Mouse (Mus musculus): Measurements from ENCODE around the gene Dnmbp. TPM values are rescaled to one million over a fixed set of nuclear protein-coding genes. Genes with fewer than 3 reads are reported as not detected.
A peak's percentile ranks its signal among the peaks of the same experiment; 100 is the strongest.

The Dnmbp gene
- polyA plus RNA-seq, 1 experiment: 11.4 TPM

DNA sequence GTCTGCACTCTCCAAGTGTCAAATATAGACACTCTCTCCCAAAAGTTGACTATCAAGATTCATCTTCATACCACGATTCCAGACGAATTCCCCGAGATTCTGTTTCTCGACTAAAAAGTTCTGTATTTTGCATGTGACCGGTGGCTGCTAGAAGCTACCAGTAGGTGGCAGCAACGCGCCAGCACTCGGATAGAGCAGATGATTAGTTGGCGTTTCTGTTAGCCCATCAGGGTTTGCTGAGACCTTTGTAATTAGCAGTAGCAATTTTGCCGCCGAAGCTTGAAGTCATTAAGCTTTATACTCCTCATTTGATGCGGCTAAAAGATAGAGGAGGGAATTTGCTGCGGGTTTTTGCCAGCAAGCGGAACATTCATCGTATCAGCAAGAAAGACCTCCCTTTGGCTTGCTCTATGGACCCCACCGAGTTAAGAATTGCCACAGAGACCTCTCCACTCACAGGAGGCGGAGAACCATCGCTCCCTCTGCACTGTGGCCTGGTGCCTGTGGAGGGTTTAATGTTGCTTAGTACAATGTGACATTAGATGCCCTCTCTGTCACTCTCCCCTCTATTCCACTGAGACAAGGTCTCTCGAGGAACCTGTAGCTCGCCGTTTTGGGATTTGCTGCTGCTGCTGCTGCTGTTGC, 107.4 kb downstream of the Dnmbp start:
- TF ChIP-seq CTCF (IDR thresholded peaks at IDR 0.05; ENCODE audit: extremely low read depth, insufficient read depth, low read length) (peak; percentile 89), POLR2A (IDR thresholded peaks at IDR 0.05; ENCODE audit: extremely low read depth, insufficient read depth, low read length) (no peak)
- Histone ChIP-seq H3K4me1 (ENCODE audit: control insufficient read depth, insufficient read depth, low read length) (no peaks in the 10 kb centered on the region), H3K27ac (ENCODE audit: insufficient read depth, low read length) (no peak overlapping the region), H3K4me3 (ENCODE audit: insufficient read depth, low read length) (no peak overlapping the region)

DNA sequence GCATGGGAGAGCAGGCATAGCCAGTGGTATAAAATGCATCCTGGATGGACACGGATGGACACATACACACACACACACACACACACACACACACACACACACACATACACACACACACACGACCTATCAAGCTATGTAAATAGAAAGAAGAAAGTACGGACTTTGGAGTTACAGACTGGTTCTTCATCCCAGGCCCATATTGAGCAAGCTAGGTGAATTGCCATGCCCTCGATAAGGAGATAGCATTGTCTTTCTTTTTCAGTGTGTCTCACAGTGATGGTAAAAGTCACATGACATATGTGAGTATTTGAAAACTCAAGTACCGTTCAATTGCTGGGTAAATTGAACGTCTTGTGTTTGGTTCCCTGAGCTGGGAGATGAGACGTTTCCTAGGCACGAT, 113.1 kb downstream of the Dnmbp start:
- no peaks in the 10 kb centered on the region for H3K4me1 ChIP-seq (ENCODE audit: control insufficient read depth, insufficient read depth, low read length)
- TF ChIP-seq CTCF (IDR thresholded peaks at IDR 0.05; ENCODE audit: extremely low read depth, insufficient read depth, low read length): no peak
- no peak for TF ChIP-seq POLR2A (IDR thresholded peaks at IDR 0.05; ENCODE audit: extremely low read depth, insufficient read depth, low read length)
- H3K27ac ChIP-seq (ENCODE audit: insufficient read depth, low read length): no peak overlapping the region
- H3K4me3 ChIP-seq (ENCODE audit: insufficient read depth, low read length): no peak overlapping the region

DNA sequence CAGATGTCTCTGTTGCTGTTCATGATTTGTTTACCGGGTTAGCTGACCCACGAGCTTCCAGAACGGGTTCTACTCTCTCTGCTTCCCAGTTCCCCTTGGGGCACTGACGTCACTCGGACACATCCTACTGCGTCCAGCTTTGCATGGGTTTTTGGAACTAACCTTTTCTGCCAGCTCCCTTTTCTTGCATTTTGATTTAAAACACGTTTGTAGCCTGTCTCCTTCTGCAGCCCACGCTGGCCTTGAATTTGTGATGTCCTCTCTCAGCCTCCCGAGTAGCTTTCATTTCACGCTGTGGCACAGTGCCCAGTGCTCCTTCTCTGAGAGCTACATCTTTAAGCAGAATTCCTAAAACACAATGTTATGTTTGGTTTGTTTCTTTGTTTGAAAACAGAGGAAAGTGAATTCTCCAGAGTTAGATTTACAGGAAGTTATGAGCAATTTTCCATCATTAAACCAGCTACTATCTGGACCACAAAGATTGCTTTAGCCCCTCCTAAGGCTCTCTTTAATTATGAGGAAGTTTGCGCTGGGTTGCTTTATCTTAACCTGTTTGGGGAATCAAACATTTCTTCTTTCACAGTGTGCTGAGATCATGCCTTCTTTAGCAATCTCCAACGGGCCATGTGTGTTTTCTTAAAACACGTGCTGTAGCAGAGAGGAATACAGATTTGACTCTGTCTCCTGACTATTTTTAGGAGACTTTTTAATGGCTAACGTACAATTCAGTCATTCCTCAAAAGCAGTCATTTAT, 124.2 kb downstream of the Dnmbp start:
- H3K4me3 ChIP-seq (ENCODE audit: insufficient read depth, low read length): peak overlapping the region; percentile 24
- TF ChIP-seq POLR2A (IDR thresholded peaks at IDR 0.05; ENCODE audit: extremely low read depth, insufficient read depth, low read length): no peak
- TF ChIP-seq CTCF (IDR thresholded peaks at IDR 0.05; ENCODE audit: extremely low read depth, insufficient read depth, low read length): no peak
- no peaks in the 10 kb centered on the region for H3K4me1 ChIP-seq (ENCODE audit: control insufficient read depth, insufficient read depth, low read length)
- no peak overlapping the region for H3K27ac ChIP-seq (ENCODE audit: insufficient read depth, low read length)

DNA sequence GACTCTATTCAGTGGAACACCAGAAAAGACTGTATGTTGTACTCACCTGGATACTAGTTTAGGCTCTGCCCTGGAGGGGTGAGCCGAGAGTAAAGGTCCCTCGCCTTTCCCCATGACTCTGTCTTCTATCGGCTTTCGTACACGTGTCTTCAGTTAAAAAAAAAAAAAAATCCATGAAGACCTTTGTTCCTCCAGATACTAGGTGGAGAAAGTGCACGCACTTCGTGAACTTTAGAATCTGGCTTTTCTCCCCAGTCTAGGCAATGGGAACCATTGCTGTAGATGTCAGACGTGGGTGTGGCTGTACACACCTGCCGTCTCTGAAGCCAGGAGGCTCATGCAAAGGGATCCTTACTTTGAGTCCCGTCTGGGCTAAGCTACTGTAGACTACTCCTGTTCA, 126.7 kb downstream of the Dnmbp start:
- no peak overlapping the region for H3K4me3 ChIP-seq (ENCODE audit: insufficient read depth, low read length)
- no peaks in the 10 kb centered on the region for H3K4me1 ChIP-seq (ENCODE audit: control insufficient read depth, insufficient read depth, low read length)
- no peak overlapping the region for H3K27ac ChIP-seq (ENCODE audit: insufficient read depth, low read length)
- TF ChIP-seq POLR2A (IDR thresholded peaks at IDR 0.05; ENCODE audit: extremely low read depth, insufficient read depth, low read length): no peak

DNA sequence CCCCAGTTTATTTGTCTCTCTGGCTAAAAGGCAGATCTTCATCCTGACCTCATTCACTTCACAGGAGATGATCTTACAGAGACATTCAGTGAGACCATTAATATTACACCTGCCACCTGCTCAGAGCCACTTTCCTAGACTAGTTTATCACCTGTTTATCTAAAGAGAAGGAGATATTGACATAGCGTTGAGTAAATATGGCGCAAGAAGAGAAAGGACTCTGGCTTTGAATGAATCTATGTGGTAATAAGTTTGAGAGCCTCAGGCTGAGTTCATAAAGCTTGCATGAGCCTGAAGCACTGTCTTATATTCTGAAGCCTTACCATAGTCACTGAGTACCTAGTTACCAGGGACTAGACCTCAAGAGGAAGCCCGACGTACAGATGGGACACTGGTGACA, 128.6 kb downstream of the Dnmbp start:
- no peak overlapping the region for H3K4me3 ChIP-seq (ENCODE audit: insufficient read depth, low read length)
- no peaks in the 10 kb centered on the region for H3K4me1 ChIP-seq (ENCODE audit: control insufficient read depth, insufficient read depth, low read length)
- TF ChIP-seq CTCF (IDR thresholded peaks at IDR 0.05; ENCODE audit: extremely low read depth, insufficient read depth, low read length) (no peak), POLR2A (IDR thresholded peaks at IDR 0.05; ENCODE audit: extremely low read depth, insufficient read depth, low read length) (no peak)
- H3K27ac ChIP-seq (ENCODE audit: insufficient read depth, low read length): no peak overlapping the region

DNA sequence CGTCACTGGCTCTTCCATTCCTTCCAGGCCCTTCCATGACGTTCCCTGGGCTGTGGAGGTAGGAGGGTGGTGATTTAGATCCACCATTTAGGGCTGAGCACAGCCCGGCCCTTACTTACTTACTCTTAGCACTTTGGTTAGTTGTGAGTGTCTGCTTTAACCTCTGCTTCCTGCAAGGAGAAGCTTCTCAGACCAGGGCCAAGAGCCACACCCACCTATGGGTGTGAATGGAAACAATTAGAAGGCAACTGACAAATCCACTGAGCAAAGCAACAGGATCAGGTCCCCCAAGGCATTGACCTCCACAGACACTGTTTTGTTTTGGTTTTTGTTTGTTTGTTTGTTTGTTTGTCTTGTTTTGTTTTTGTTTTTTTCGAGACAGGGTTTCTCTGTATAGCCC, 130.7 kb downstream of the Dnmbp start:
- H3K4me3 ChIP-seq (ENCODE audit: insufficient read depth, low read length): no peak overlapping the region
- no peaks in the 10 kb centered on the region for H3K4me1 ChIP-seq (ENCODE audit: control insufficient read depth, insufficient read depth, low read length)
- H3K27ac ChIP-seq (ENCODE audit: insufficient read depth, low read length): no peak overlapping the region
- no peak for TF ChIP-seq CTCF (IDR thresholded peaks at IDR 0.05; ENCODE audit: extremely low read depth, insufficient read depth, low read length)
- TF ChIP-seq POLR2A (IDR thresholded peaks at IDR 0.05; ENCODE audit: extremely low read depth, insufficient read depth, low read length): no peak

DNA sequence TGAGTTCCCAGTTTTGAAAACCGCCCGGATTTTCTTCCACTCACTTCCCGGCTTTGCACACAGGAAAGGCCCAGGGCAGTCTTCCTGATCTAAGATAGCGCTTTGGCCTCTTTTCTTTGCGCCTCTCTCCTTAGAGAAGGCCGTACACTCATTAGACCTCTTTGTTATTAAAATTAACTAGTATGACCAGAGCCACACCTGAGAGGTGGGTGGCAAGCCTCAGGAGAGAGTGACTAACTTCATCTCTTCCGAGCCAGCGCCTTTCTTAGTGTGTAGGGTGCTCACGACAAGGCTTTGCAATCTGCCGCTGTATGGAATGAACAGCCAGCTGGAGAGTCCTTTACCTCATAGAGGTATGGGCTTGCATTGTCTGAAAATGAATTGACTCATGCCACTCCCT, 136.1 kb downstream of the Dnmbp start:
- H3K4me3 ChIP-seq (ENCODE audit: insufficient read depth, low read length): no peak overlapping the region
- no peak overlapping the region for H3K27ac ChIP-seq (ENCODE audit: insufficient read depth, low read length)
- H3K4me1 ChIP-seq (ENCODE audit: control insufficient read depth, insufficient read depth, low read length): no peaks in the 10 kb centered on the region
- TF ChIP-seq CTCF (IDR thresholded peaks at IDR 0.05; ENCODE audit: extremely low read depth, insufficient read depth, low read length): no peak
- TF ChIP-seq POLR2A (IDR thresholded peaks at IDR 0.05; ENCODE audit: extremely low read depth, insufficient read depth, low read length): no peak

DNA sequence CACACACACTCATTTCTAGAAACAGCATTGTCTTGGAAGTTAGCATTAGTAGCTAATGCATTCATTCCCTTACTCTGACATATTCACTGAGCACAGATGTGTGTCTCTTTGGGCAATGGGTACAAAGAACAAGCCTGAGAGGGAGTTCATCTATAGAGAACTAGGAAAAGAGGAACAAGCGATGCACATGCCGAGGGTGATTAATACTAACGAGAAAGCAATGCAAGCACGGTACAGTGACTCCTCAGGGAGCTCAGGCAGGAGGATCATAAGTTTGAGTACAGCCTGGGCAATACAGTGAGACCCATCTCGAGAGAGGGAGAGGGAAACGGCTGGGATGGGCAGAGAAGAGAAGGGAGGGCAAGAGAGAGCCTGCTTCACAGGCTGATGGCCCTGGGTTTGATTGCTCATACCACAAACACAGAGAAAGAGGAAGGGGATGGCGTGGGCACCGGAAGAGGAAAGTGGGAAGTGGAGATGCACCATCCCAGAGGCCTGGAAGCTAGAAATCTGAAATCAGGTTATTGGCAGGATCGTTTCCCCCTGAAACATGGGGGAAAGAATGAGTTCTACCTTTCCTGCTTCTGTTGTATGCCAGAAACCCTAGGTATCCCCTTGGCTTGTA, 138.5 kb downstream of the Dnmbp start:
- H3K27ac ChIP-seq (ENCODE audit: insufficient read depth, low read length): no peak overlapping the region
- no peaks in the 10 kb centered on the region for H3K4me1 ChIP-seq (ENCODE audit: control insufficient read depth, insufficient read depth, low read length)
- no peak overlapping the region for H3K4me3 ChIP-seq (ENCODE audit: insufficient read depth, low read length)
- TF ChIP-seq CTCF (IDR thresholded peaks at IDR 0.05; ENCODE audit: extremely low read depth, insufficient read depth, low read length): no peak
- TF ChIP-seq POLR2A (IDR thresholded peaks at IDR 0.05; ENCODE audit: extremely low read depth, insufficient read depth, low read length): no peak

DNA sequence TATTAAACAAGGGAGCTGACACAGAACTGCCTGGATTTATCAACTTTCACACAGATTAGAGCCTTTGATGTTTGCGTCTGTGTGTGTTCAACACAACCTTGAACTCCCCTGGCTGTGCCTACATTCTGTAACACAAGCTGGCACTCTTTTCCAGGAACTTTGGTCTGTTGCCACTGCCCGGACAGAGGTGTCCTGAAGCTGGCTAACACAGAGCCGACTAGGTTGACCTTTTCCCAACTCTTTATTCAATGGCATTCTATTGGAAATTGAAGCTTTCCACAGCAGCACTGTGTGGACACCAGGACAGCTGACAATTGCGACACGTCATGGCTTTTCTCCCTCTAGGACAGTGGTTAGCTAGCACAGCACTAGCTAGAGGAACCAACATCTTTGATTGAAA, 142.8 kb downstream of the Dnmbp start:
- TF ChIP-seq CTCF (IDR thresholded peaks at IDR 0.05; ENCODE audit: extremely low read depth, insufficient read depth, low read length) (no peak), POLR2A (IDR thresholded peaks at IDR 0.05; ENCODE audit: extremely low read depth, insufficient read depth, low read length) (no peak)
- no peaks in the 10 kb centered on the region for H3K4me1 ChIP-seq (ENCODE audit: control insufficient read depth, insufficient read depth, low read length)
- no peak overlapping the region for H3K4me3 ChIP-seq (ENCODE audit: insufficient read depth, low read length)
- no peak overlapping the region for H3K27ac ChIP-seq (ENCODE audit: insufficient read depth, low read length)

Other genes with a start within 250 kb of the Dnmbp start
- gene Cutc, start 187.2 kb downstream of the Dnmbp start, polyA plus RNA-seq (2012; rRNA removed): 8.3 and 9.5 TPM in 2 replicates
- gene Cox15, start 187.2 kb downstream of the Dnmbp start, polyA plus RNA-seq (2012; rRNA removed): 14.8 and 15.1 TPM in 2 replicates
- 0.15 and 0.32 TPM in 2 replicates for gene Abcc2, start 158.0 kb downstream of the Dnmbp start, polyA plus RNA-seq (2012; rRNA removed)
- 0.06 and 0.31 TPM in 2 replicates for gene Cpn1, start 46.4 kb upstream of the Dnmbp start, polyA plus RNA-seq (2012; rRNA removed)
- gene Cyp2c23, start 89.0 kb upstream of the Dnmbp start, polyA plus RNA-seq (2012; rRNA removed): 0.09 and 0.17 TPM in 2 replicates
- gene Erlin1, start 129.6 kb upstream of the Dnmbp start, polyA plus RNA-seq (2012; rRNA removed): 17.2 and 18.4 TPM in 2 replicates
- gene Chuk, start 167.3 kb upstream of the Dnmbp start, polyA plus RNA-seq (2012; rRNA removed): 102 and 109 TPM in 2 replicates
- gene Cwf19l1, start 195.7 kb upstream of the Dnmbp start, polyA plus RNA-seq (2012; rRNA removed): 23.7 and 25.2 TPM in 2 replicates
- 89.3 and 91.0 TPM in 2 replicates for gene Bloc1s2, start 206.3 kb upstream of the Dnmbp start, polyA plus RNA-seq (2012; rRNA removed)